Mouse (Mus musculus): ENCODE measurements at regions not wholly inside any gene's neighbourhood (a gene's known extent, or its start where the extent isn't known, plus 50 kb on each side); places are given as distances from the start of the nearest gene placed in this dataset.

DNA sequence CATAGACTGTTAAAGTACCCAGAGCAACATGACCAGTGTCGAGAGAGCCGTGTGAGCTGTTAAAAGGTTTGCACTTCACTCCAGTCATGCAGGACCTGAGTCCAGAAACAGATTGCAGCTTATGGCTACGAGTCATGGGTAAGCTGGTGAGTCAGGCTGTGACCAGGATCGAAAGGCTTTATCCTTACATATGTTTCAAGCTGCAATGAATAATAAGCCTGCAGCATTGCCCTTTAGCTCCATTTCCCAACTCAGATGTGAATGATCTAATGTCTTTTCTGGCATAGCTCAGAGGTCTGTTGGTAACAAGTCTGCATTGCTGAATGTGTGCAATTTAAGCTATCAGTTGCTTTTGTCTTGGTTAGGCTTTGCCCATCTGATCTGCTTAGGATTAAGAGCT lies 581.5 kb upstream of the Atp2b1 start:
- ATAC-seq: no peak
- DNase-seq: no peak
- TF ChIP-seq CTCF (IDR thresholded peaks at IDR 0.05; ENCODE audit: low read depth): no peak

DNA sequence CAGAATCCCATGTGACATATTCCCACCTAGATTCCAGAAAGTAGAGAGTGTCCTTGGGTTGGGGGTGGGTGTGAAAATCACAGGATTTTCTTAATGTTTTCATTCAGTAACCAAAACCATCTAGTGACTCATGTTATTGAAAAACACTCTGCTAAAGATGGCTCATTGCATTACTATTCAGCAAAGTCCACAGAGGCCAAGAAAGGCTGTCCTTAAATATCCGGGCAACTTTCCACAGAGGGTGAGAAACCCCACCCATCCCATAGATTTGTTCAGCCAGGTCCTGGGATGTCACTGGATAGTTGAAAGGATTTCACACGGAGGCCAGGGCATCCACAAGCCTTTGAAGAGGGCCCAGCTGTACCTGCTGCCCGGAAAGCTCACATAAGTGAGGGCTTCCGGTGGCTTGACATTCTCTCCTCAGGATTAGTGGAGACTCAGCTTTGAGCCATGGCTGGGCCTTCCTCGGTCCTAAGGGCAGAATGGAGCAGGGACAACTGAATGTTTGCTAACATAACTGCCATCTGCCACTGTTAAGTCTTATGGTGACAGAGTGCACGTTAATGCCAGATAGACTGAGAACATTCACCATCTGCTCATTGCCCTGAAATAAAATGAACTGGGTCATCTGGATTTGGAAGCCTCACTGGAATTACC lies 580.7 kb upstream of the Atp2b1 start:
- H3K27ac ChIP-seq (ENCODE audit: low read depth, low read length): no peak overlapping the region
- H3K4me1 ChIP-seq (ENCODE audit: insufficient read depth): no peaks in the 10 kb centered on the region
- no peak for ATAC-seq
- H3K36me3 ChIP-seq (ENCODE audit: insufficient read depth): no peaks in the 10 kb centered on the region
- no peak overlapping the region for H3K9ac ChIP-seq
- 65% methylated on average over 6 of the region's 6 CpGs for WGBS
- no peak for DNase-seq
- no peak overlapping the region for H3K4me3 ChIP-seq (ENCODE audit: low read depth, low read length)
- no peak for TF ChIP-seq CTCF (IDR thresholded peaks at IDR 0.05; ENCODE audit: low read depth)
- H3K9me3 ChIP-seq (ENCODE audit: low read length): no peaks in the 10 kb centered on the region
- no peaks in the 10 kb centered on the region for H3K27me3 ChIP-seq (ENCODE audit: insufficient read depth, low read length)
- no peak overlapping the region for H3K4me2 ChIP-seq (ENCODE audit: low read depth)

More for the DNA sequence above, 581.5 kb upstream of the Atp2b1 start:
- WGBS: 53% methylated on average over 4 of the region's 4 CpGs
- no peaks in the 10 kb centered on the region for H3K36me3 ChIP-seq (ENCODE audit: insufficient read depth)
- H3K4me2 ChIP-seq (ENCODE audit: low read depth): no peak overlapping the region
- H3K27me3 ChIP-seq (ENCODE audit: insufficient read depth, low read length): no peaks in the 10 kb centered on the region
- no peaks in the 10 kb centered on the region for H3K4me1 ChIP-seq (ENCODE audit: insufficient read depth)
- no peak overlapping the region for H3K4me3 ChIP-seq (ENCODE audit: low read depth, low read length)
- H3K27ac ChIP-seq (ENCODE audit: low read depth, low read length): no peak overlapping the region
- no peaks in the 10 kb centered on the region for H3K9me3 ChIP-seq (ENCODE audit: low read length)
- H3K9ac ChIP-seq: no peak overlapping the region

DNA sequence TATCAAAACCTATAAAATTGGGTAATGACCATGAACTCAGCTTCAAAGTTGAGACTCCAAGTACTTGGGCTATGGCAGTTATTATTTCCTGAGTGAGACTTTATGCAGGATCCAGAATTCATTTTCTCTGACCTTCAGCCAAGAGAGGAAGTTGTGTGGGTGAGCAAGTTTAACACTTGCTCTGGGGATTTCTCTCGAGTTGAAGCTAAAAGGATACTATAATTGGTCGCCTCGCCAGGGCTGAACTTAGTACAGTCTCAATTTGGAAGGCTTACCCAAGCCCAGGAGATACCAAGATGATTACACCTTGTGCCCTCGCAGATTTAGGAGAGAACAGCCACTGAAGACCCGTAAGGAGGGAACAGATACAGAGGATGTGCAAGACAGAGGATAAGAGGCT lies 570.4 kb upstream of the Atp2b1 start:
- H3K4me3 ChIP-seq (ENCODE audit: low read depth, low read length): no peak overlapping the region
- H3K9ac ChIP-seq: no peak overlapping the region
- no peaks in the 10 kb centered on the region for H3K27me3 ChIP-seq (ENCODE audit: insufficient read depth, low read length)
- no peak overlapping the region for H3K4me2 ChIP-seq (ENCODE audit: low read depth)
- no peak for TF ChIP-seq CTCF (IDR thresholded peaks at IDR 0.05; ENCODE audit: low read depth)
- H3K36me3 ChIP-seq (ENCODE audit: insufficient read depth): no peaks in the 10 kb centered on the region
- no peak for ATAC-seq
- no peaks in the 10 kb centered on the region for H3K4me1 ChIP-seq (ENCODE audit: insufficient read depth)
- 86% methylated on average over 5 of the region's 5 CpGs for WGBS
- DNase-seq: no peak
- no peaks in the 10 kb centered on the region for H3K9me3 ChIP-seq (ENCODE audit: low read length)
- no peak overlapping the region for H3K27ac ChIP-seq (ENCODE audit: low read depth, low read length)

- H3K4me2 ChIP-seq (ENCODE audit: low read depth): no peak overlapping the region
- H3K9me3 ChIP-seq (ENCODE audit: low read length): no peaks in the 10 kb centered on the region
- peak overlapping the region; percentile 29; the same call in 1 of the 2 replicates for H3K27ac ChIP-seq (ENCODE audit: low read depth, low read length)
- DNase-seq: peak; percentile 59
- no peak for TF ChIP-seq CTCF (IDR thresholded peaks at IDR 0.05; ENCODE audit: low read depth)
- H3K4me3 ChIP-seq (ENCODE audit: low read depth, low read length): no peak overlapping the region
- 30% methylated on average over 5 of the region's 5 CpGs for WGBS
- no peak overlapping the region for H3K9ac ChIP-seq
- H3K36me3 ChIP-seq (ENCODE audit: insufficient read depth): no peaks in the 10 kb centered on the region
- no peaks in the 10 kb centered on the region for H3K27me3 ChIP-seq (ENCODE audit: insufficient read depth, low read length)
- ATAC-seq: peak; percentile 38
- no peaks in the 10 kb centered on the region; the same call in 1 of the 2 replicates for H3K4me1 ChIP-seq (ENCODE audit: insufficient read depth)
These were observed 564.7 kb upstream of the Atp2b1 start for GRCm38 (mm10) chr10:98349466-98349865.

DNA sequence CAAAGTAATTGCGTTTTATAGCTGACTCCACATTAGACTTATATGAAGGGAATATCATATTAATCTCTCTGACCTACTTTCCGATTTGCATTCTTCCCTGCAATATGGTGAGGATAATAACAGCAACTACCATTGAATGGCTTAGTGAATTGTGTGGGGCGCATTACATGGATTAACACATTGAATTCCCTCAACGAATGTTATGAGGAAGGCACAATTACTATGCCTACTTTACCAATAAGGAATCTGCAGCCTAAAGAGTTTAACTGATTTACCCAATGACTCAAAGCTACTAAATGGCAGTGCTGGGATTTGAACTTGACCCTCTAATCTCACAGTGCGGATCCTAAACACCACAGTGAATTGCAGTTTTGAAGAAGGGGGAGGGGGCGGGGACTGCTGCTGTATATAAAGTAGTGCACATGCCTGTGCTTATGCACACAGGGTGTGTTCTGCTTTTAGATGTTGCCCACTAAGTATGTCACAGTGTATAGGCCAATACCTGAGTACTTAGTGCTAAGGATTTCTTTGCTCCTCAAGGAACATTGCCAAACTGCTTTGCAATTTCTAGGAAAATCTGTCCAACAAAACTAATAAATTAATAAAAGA lies 563.8 kb upstream of the Atp2b1 start:
- ATAC-seq: no peak

DNA sequence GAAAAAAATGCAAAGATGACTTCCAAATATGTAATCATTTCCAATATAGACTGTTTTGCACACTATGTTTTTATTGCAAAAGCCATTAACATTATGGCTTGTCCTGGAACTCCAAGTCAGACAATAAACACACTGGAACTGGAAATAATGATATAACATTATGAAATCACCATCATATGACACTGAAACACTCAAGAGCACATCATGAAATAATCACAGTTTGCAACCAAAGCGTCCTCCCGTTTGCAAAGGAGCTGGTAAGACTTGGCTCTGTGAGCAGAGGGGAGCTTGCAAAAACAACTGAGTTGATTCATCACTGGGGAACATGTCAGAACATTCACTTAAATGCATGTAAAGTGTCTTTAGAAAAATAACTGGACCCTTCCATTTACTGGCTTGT lies 562.1 kb upstream of the Atp2b1 start:
- TF ChIP-seq CTCF (IDR thresholded peaks at IDR 0.05; ENCODE audit: low read depth): no peak
- no peaks in the 10 kb centered on the region; the same call in 1 of the 2 replicates for H3K4me1 ChIP-seq (ENCODE audit: insufficient read depth)
- ATAC-seq (no peak), DNase-seq (no peak)
- WGBS: 61% methylated on average over 2 of the region's 2 CpGs
- no peak overlapping the region for H3K4me2 ChIP-seq (ENCODE audit: low read depth)
- no peaks in the 10 kb centered on the region for H3K9me3 ChIP-seq (ENCODE audit: low read length)
- no peaks in the 10 kb centered on the region for H3K27me3 ChIP-seq (ENCODE audit: insufficient read depth, low read length)
- H3K9ac ChIP-seq: no peak overlapping the region
- no peak overlapping the region for H3K27ac ChIP-seq (ENCODE audit: low read depth, low read length)
- H3K36me3 ChIP-seq (ENCODE audit: insufficient read depth): no peaks in the 10 kb centered on the region
- H3K4me3 ChIP-seq (ENCODE audit: low read depth, low read length): no peak overlapping the region

More for the DNA sequence above, 563.8 kb upstream of the Atp2b1 start:
- H3K27ac ChIP-seq (ENCODE audit: low read depth, low read length): no peak overlapping the region; the same call in 1 of the 2 replicates
- H3K4me2 ChIP-seq (ENCODE audit: low read depth): no peak overlapping the region
- no peaks in the 10 kb centered on the region for H3K36me3 ChIP-seq (ENCODE audit: insufficient read depth)
- TF ChIP-seq CTCF (IDR thresholded peaks at IDR 0.05; ENCODE audit: low read depth): no peak
- WGBS: 70% methylated on average over 6 of the region's 6 CpGs
- H3K9ac ChIP-seq: no peak overlapping the region
- H3K27me3 ChIP-seq (ENCODE audit: insufficient read depth, low read length): no peaks in the 10 kb centered on the region
- DNase-seq: no peak
- no peaks in the 10 kb centered on the region; the same call in 1 of the 2 replicates for H3K4me1 ChIP-seq (ENCODE audit: insufficient read depth)
- H3K9me3 ChIP-seq (ENCODE audit: low read length): no peaks in the 10 kb centered on the region
- H3K4me3 ChIP-seq (ENCODE audit: low read depth, low read length): no peak overlapping the region

- no peaks in the 10 kb centered on the region for H3K27me3 ChIP-seq (ENCODE audit: insufficient read depth, low read length)
- TF ChIP-seq CTCF (IDR thresholded peaks at IDR 0.05; ENCODE audit: low read depth): no peak
- H3K4me1 ChIP-seq (ENCODE audit: insufficient read depth): no peaks in the 10 kb centered on the region; the same call in 1 of the 2 replicates
- no peaks in the 10 kb centered on the region for H3K9me3 ChIP-seq (ENCODE audit: low read length)
- H3K9ac ChIP-seq: no peak overlapping the region
- 41% methylated on average over 2 of the region's 2 CpGs for WGBS
- no peak overlapping the region for H3K27ac ChIP-seq (ENCODE audit: low read depth, low read length)
- H3K4me2 ChIP-seq (ENCODE audit: low read depth): no peak overlapping the region
- DNase-seq (peak; percentile 40), ATAC-seq (peak; percentile 72)
- no peaks in the 10 kb centered on the region for H3K36me3 ChIP-seq (ENCODE audit: insufficient read depth)
- no peak overlapping the region for H3K4me3 ChIP-seq (ENCODE audit: low read depth, low read length)
These were observed 559.7 kb upstream of the Atp2b1 start for GRCm38 (mm10) chr10:98354486-98354885.

All from forebrain, postnatal 0 days (tissue).